Mouse (Mus musculus) layer of hippocampus, adult 9-11 months (tissue): Measurements from ENCODE around the gene Xrcc6.

Experiments
- DNase-seq: peaks from one replicate; pipeline ENCODE4 v3.0.0; 2022

Gene Xrcc6

DNA sequence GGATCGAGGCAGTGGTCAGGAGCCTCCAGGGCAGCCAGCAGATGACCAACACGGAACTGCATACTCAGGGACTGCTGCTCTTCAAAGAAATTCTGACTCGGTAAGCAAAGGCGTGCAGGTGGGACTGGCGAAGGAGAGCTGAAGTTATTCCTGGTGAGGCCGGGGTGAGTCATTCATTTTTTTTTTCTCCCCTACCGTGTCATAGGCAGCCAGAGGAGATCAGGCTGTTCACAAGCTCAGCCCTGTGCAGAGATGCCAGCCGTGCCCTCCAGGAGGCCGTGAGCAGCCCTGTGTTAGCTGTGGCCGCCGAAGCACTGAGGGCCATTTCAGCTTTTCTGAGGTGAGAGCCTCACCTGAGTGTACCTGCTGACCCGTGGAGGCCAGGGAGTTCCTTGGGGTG lies 98.5 kb downstream of the Xrcc6 start:
- DNase-seq = no peak

DNA sequence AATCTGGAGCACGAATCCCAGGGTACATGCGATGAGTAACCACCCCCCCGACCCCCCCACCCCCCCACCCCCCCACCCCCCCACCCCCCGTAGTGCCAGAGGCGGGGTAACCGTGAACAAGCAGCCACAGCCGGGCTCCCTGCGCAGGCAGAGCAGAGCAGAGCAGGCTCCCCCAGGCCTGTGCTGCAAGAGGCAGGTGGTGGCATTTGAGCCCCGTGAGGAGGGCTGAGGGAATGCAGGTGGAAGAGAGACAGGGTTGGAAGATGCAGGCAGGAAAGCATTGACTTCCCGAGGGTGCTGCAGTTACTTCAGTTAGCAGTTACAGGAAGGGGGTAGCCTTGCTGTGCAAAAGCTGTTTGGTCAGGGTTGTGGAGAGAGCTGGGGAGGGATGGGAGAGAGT lies 99.6 kb downstream of the Xrcc6 start:
- DNase-seq = no peak
